Mouse (Mus musculus): Measurements from ENCODE around the gene Ampd2.

Gene Ampd2

GRCm38 (mm10) chr3:108086470-108086979 lies at the start of gene Ampd2:
Gene Ampd2, minus strand, starts transcription at chr3:108086651.
- DNase-seq (ENCODE audit: inconsistent ontology term): peak; percentile 82

DNA sequence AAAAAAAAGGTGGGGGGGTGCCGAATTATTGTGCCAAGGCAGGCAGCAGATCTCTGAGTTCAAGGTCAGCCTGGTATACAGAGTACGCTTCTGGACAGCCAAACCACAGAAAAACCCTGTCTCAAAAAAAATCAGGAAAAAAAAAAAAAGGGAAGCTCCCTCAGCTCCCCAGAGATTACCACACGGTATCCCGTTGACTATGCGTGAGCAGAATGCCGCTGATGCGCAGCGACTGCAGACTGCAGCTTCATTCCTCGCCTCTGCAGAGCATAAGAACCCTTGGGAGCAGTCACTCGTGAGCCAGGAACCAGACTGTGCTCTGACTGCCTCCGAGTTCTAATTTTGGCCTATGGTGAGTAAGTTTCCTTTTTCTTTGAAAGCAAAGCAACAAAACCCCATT lies 48.2 kb upstream of the Ampd2 start:
- no peak for DNase-seq (ENCODE audit: inconsistent ontology term)

- no peak for DNase-seq (ENCODE audit: inconsistent ontology term)
Observed at GRCm38 (mm10) chr3:108132484-108132883, 46.0 kb upstream of the Ampd2 start.

GRCm38 (mm10) chr3:108131821-108132220 lies 45.4 kb upstream of the Ampd2 start:
- no peak for DNase-seq (ENCODE audit: inconsistent ontology term)

DNA sequence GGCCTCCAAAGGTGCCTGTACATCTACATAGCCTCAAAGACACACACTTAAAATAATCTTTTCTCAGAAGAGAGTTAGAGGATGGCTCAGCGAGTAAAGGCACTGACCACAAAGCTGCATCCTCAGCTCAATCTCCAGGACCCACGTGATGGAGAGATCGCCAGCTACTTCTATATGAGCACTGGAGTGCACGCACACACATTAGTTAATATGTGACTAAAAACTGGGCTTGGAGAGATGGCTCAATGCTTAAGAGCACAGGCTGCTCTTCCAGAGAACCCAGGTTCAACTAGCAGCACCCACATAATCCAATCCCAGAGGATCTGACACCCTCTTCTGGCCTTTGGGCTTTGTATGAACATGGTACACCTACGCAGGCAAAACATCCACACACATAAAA lies 44.8 kb upstream of the Ampd2 start:
- no peak for DNase-seq (ENCODE audit: inconsistent ontology term)

DNA sequence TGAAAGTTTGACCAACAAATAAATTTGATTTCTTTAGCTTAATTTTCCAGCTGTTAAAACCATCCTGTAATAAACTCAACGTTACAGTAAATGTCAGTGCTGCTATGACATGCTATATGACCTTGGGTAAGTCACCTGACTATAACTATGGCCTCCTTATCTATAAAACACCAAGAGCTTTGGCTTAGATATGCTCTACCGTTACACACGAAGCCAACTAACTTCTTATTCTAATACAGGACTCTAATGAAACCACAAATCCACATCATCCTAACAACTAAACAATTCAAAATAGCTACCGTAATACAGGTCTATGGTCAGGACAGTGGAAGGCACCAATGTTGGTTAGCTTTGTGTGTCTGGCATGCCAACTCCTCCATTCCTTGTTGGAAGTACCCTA lies 43.4 kb upstream of the Ampd2 start:
- DNase-seq (ENCODE audit: inconsistent ontology term): no peak

GRCm38 (mm10) chr3:108129367-108129766 lies 42.9 kb upstream of the Ampd2 start:
- no peak for DNase-seq (ENCODE audit: inconsistent ontology term)

- DNase-seq (ENCODE audit: inconsistent ontology term): no peak
Observed at GRCm38 (mm10) chr3:108128520-108128919, 42.1 kb upstream of the Ampd2 start.

DNA sequence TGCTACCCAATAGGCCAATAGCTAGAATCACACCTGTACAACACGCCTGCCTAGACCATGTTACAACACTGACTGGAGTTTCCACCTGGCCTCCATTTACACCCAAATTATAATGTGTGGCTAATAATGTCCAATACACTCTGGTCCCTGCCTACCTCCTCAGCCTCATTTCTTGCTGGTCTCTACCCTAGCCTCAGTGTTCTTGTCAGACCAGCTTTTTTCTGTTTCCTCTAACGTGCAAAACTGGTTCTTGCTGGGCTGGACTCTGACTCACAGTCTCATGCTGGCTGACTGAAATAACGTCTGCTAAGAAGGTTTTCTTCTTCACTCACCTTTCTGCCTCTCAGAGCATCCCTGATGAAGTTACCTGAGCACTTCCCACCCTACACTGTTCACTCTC lies 39.9 kb upstream of the Ampd2 start:
- DNase-seq (ENCODE audit: inconsistent ontology term): no peak

- DNase-seq (ENCODE audit: inconsistent ontology term): no peak
Observed at GRCm38 (mm10) chr3:108124131-108124530, 37.7 kb upstream of the Ampd2 start.

GRCm38 (mm10) chr3:108123242-108123641 lies 36.8 kb upstream of the Ampd2 start:
- DNase-seq (ENCODE audit: inconsistent ontology term): no peak

- DNase-seq (ENCODE audit: inconsistent ontology term): no peak
Observed at GRCm38 (mm10) chr3:108121101-108121500, 34.6 kb upstream of the Ampd2 start.

DNA sequence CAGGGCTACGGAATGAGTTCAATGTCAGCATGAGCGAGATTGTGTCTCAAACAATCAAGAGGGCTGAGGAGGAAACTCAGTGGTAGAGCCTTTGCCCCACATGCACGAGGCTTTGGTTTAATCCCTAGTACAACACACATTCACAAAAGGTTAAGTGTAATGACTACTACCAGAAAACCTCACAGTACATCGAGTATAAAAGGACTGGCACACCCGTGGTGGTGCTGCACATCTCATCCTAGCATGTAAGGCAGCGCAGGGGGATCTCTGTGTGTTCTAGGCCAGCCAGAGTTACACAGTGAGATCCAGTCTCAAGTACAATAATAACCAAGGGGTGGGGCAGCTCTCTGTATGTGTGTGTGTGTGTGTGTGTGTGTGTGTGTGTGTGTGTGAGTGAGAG lies 31.0 kb upstream of the Ampd2 start:
- no peak for DNase-seq (ENCODE audit: inconsistent ontology term)

DNA sequence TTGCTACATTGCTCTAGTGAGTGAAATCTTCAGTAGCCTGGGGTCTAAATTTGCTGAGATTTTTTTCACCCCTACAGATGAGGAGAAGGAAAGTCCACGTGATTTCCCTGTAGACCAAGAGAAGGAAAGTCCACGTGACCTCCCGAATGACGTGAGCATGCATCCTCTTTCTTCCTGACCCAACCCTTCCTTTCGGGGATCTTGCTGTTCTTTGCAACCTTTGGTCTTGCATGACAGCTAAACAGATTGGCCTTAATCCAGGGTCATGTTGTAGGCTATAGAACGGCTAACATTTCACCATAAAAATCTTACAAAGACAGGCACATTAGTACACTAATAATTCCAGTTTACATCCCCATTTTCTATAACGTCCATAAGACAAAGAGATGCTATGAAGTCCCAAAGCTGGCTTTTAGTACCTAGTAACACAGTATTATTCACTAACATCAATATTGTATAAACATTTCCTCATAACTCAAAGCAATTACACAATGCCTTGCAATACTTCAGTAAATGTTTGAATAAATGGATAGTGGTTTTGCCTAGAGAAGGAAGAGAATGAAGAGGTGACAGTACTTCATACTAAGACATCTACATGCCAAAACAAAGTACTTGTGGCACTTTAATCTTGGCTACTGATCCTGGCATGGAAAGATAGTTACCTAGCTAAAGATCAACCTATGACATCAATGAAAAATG lies 27.3 kb upstream of the Ampd2 start:
- DNase-seq (ENCODE audit: inconsistent ontology term): no peak

DNA sequence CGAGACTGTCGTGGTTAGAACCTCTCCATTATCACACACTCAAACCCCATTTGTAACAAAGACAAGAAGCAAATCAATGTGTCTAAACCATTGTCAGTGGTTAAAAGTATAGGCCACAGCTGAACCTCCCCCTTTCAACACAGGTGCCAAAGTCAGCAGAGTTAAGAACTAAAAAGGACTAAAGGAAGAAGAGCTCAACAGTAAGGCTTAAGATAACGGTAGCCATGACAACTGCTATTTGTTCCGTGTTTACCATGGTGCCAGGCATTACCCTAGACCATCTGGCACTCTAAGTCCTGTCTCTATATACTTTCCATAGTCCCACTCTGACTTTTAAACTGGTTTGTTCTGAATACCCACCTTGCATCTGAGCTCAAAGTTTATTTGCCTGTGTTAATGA lies 26.2 kb upstream of the Ampd2 start:
- DNase-seq (ENCODE audit: inconsistent ontology term): no peak

GRCm38 (mm10) chr3:108112246-108112645 lies 25.8 kb upstream of the Ampd2 start:
- no peak for DNase-seq (ENCODE audit: inconsistent ontology term)

DNA sequence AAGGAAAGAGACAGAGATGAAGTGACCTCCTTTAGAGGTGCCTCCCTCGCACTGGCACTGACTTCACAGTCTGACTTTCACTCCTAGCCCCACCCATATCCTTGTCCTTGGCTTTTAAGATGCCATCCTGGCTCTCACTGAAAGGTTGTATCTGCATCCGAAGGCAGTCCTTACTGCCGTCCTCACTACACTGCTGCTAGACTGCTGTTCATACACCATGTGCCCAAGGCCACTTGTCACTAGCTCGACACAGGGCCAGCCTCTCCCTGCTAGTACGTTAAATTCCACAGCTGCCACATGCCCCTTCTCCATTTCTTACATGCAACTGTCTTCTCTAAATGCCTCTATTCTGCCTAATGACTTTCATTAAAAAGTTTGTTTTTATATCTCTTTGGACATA lies 24.9 kb upstream of the Ampd2 start:
- DNase-seq (ENCODE audit: inconsistent ontology term): no peak

DNA sequence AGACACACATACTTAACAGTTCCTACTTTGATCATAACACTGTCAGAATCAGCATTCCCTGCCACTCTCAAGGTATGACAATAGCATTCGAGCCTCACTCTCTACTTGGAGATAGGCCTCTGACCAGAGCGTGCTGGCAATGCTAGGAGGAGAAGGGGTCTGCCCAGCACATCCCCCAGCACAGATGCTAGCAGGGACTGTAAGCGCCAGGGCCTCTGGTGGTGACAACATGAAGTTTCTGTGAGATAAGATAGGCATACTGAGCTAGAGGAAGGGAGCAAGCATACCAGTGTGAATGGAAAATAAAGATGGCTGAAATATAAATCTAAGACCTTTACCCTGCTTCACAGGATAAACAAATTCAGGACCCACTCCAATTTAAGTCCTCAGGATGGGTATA lies 18.8 kb upstream of the Ampd2 start:
- DNase-seq (ENCODE audit: inconsistent ontology term): no peak

DNA sequence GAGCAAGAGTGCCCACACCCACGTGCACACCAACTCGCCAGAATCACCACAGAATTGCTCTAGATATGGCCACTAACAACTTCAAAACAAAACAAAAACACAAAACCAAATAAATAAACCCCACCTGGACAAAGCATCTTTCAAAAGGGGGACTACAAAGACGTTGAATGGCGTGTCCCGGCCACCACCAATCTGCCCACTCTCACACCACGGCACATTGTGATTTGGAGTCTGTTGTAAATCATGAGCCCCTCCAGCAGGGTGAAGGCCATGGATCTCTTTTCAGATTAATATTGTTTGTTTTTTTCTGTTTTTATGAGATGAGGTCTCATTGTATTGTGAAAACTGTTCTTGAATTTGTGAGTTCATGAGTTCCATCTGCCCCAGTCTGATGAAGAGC lies 15.6 kb upstream of the Ampd2 start:
- no peak for DNase-seq (ENCODE audit: inconsistent ontology term)

DNA sequence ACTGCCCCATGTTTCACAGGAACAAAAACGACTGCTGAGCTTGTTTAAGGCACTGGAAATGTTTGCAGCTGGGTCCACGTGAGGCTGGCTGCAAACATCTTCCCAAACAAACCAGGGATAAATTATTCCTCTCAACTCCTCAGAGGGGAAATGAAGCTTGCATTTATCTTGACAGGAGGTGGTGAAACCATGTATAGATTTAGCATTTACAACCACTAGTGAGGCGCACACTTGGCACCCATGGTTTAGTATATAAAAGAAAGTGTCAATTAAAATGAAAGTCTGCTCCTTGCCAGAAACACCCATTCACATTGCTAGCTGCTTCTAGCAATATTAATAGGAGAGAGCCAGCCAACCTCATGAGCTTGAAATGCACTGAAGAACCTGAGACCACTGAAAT lies 15.1 kb upstream of the Ampd2 start:
- DNase-seq (ENCODE audit: inconsistent ontology term): no peak

GRCm38 (mm10) chr3:108098316-108098715 lies 11.9 kb upstream of the Ampd2 start:
- DNase-seq (ENCODE audit: inconsistent ontology term): no peak

DNA sequence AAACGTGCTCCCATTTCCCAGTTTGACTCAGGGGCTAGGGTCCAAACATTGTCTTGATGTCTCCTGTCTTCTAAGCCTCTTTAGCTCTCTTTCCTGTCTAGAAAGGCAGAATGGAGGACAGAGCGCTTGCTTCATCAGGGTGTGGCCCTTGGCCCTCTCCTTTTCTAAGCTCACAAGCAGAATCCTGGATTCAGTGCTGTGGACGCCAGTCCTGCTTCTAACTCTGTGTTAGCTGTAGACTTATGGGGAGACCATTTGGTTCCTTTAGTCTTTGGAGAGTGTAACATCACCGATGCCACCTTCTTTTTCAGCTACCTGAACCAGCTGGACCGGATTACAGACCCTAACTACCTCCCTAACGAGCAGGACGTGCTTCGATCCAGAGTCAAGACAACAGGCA lies 11.2 kb upstream of the Ampd2 start:
- DNase-seq (ENCODE audit: inconsistent ontology term): no peak

DNA sequence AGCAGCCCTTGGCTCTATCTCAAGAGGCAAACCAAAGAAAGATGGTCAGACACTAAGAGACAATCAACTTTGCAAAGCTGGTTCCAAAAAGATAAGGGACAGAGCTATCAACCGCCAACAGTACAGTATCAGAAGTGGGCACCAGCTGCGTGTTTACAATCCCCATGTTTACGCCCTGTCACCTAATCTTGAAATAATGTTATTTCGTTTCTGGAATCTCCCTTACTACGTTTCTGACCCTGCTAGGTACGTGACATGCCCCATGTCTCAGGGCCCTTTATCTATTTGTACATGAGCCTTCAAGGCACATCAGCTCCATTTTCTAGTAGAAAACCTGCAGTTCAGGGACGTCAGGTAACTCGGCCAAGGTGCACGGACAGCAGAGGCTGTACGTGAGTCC lies 10.3 kb upstream of the Ampd2 start:
- no peak for DNase-seq (ENCODE audit: inconsistent ontology term)

DNA sequence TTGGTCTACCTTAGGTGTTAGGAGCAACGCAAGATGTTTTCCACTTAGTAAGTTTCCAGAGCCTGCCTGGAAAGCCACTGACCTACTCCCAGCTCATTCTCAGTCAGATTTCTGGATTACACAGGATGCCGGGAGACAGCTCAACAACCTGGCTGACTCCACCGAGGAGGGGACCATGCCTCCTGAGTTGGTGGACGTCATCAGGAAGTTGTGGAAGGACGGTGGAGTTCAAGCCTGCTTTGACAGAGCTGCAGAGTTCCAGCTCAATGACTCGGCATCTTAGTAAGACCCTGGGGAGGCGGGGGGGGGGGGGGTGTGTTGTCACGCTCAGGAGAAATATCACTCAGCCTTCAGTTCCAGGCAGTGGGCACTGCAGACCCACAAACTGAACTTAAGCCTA lies 9.8 kb upstream of the Ampd2 start:
- DNase-seq (ENCODE audit: inconsistent ontology term): no peak
